Mouse (Mus musculus): ENCODE measurements around the gene Msi2.

The Msi2 gene

GRCm38 (mm10) chr11:88675526-88676353 lies 42.6 kb downstream of the Msi2 start:
- no peak for DNase-seq

DNA sequence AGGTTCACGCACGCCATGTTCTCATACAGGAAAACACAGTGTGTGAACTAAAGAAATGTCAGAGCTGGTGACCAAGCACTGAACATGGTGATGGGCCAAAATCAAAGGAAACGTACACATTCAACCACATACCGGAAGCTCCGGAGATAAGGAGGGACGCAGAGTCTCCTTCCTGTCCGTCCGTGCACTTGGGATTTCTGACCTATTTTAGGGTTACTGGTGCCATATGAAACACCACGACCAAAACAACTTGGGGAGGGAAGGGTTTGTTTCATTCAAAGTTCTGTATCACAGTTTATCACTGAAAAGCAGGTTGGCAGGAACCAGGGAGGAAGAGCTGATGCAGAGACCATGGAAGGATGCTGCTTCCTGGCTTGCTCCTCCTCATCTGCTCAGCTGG lies 44.2 kb downstream of the Msi2 start:
- DNase-seq, result no peak

GRCm38 (mm10) chr11:88670925-88671324 lies 47.4 kb downstream of the Msi2 start:
- no peak for DNase-seq

- DNase-seq, result no peak
Observed at GRCm38 (mm10) chr11:88669106-88669505, 49.2 kb downstream of the Msi2 start.

DNA sequence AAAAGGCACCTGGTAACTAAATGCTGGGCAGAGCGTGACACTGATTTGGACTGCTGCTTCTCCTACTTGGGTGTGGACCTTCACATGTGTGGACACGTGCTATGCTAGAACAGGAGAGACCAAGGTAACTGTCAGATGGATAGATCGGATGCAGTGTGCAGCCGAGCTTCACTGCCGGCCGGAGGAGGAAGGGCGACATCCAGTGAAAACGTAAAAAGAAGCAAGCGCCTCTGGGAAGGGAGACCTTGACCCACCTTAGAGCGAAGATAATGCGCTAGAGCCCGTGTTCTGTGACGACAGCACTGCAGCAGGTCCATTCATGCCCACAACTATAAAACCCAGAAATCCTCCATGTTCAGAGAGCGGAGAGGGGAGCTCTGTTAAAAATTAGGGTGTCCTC lies 50.0 kb downstream of the Msi2 start:
- DNase-seq, result no peak

- no peak for DNase-seq
Observed at GRCm38 (mm10) chr11:88665799-88666198, 52.5 kb downstream of the Msi2 start.

DNA sequence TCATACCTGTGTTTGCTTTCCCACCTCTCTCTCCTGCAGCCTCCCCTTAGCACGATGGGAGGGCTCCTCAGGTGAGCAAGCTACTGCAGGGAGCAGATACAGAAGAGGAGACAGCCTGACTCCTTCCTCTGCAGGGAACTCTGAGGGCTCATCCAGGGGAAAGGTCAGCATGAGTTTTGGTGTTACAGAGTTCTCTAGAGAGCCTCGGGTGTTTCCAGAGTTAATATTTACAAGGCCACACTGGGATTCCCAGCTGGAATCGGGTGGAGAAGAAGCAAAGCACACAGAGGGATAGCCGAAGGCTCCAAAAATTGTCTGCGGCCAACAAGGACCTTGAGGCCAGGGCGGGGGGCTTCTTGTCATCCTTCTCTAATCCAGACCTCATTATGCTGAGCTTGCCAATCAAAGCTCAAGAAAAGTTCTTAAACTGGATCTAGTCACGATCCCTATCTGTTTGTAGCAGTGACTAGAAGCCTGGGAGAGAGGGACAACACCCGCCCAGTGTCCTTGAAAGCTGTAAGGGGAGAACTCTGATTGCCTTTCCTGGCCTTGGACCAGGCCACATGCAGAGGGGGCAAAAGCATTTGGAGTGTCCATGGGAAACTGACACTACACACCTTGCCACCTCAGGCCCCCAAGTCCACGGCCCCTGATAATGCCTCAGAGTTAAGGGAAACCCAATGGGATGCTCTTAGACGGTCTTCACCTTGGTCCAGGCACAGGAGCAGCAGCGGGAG lies 56.7 kb downstream of the Msi2 start:
- peak in 1 of 2 experiments; percentile 12 for DNase-seq

GRCm38 (mm10) chr11:88660404-88660803 lies 57.9 kb downstream of the Msi2 start:
- DNase-seq, result no peak

DNA sequence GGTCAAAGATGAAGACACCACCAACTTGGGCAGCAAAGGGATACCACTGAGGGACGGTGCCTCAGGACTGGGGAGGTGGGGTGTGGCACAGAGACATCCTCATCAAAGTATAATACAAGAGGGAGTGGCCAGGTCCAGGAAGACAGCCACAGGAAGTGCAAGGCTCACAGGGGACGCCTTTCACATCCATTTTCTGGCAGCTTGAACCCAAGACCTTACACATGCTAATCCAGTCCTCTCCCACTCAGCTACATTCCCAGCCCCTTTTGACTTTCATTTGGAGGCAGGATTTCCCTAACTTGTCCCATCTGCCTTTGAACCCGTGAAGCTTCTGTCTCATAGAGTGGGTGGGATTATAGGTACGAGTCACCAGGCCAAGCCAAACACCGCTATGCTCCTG lies 59.4 kb downstream of the Msi2 start:
- no peak for DNase-seq

DNA sequence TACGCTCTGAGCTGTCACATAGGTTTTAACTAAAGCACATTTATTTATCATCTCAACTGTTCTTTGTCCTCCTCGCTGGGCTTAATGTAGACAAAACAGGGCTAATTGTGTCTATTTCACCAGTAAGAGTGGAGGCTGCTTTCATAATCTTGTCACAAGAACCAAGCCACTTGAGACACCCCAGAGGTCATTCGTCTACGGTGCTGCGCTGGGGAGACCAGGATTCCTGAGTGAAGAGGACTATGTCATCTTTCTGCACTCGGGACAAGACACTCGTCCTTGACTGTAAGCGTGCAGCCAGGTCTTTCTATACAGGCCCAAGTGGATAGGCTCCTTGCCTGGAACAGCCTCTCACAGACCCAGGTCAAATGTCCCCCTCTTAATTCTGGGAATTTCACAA lies 62.5 kb downstream of the Msi2 start:
- no peak for DNase-seq

GRCm38 (mm10) chr11:88655214-88655566 lies 63.1 kb downstream of the Msi2 start:
- no peak for DNase-seq

GRCm38 (mm10) chr11:88654391-88655213 lies 63.7 kb downstream of the Msi2 start:
- no peak for DNase-seq

- DNase-seq, result peak; percentile 77 to 87
Observed at GRCm38 (mm10) chr11:88650275-88650674, 68.0 kb downstream of the Msi2 start.

- no peak for DNase-seq
Observed at GRCm38 (mm10) chr11:88649009-88649408, 69.3 kb downstream of the Msi2 start.

- DNase-seq, result no peak
Observed at GRCm38 (mm10) chr11:88648407-88648806, 69.9 kb downstream of the Msi2 start.

DNA sequence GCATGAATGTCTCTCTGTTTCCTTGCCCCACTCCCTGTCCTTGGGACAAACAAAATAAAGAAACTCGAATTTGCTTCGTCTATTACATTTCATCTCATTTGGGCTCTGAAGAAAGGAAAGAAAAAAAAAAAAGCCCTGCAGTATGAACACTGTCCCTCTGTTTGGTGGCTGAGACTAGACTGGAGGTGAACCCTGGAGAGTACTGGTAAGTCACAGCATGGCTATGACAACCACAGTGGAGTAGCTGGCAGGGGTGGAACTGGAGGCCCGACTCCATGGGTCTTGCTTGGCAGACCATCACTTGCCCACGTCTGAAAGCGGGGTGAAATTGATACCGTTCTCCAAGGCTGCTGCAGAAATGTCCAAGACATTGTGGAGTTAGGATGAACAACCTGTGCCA lies 71.8 kb downstream of the Msi2 start:
- no peak for DNase-seq

DNA sequence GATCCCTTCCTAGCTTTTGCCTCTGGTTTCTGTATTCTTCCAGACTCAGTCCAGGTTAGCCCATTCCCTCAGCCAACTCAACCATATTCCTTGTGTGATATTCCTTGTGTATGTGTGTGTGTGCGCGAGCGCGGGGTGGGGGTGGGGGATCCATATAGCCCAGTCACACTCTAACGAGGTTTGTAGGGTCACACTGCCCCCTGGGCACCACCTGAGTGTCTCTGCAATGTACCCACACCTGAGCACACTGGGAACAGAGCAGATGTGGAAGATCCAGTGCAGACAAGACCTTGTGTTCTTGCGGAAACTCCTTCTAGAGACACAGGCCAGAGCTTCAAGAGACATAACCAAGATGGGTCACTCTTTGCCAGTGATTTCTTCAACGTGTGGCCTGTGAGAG lies 72.5 kb downstream of the Msi2 start:
- no peak for DNase-seq

DNA sequence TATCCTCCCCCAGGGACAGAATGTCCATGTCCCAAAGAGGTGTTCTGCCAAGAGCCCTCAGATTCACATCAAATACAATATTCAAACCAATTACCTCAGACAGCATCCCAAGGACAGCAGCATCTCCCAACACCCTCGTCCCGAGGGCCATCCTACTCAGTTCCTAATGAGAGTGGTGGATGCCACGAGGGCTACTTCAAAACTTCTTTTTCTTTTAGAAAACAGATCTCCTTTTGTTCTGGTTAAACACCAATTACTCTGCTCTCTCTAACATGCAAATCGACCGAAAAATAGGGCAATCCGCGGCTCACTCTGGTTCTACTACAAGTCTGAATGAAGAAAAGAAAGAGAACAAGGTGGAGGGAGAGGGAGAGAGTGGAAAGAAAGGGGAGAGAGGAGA lies 73.6 kb downstream of the Msi2 start:
- DNase-seq, result no peak

DNA sequence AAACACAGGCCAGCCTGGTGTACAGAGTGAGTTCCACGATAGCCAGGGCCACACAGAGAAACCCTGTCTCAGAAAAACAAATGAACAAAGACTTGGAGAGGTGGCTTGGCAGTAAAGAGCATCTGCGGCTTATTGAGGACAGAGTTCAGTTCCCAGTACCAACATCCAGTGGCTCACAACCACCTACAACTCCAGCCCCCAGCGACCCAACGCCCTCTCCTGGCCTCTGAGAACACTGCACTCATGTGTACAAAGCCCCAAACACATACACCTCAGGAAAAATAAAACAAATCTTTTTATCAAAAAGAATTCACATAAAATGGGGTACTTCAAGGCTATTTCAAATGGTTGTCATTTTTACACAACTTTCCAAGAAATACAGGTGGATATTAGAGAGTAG lies 78.5 kb downstream of the Msi2 start:
- DNase-seq, result no peak

- DNase-seq, result no peak
Observed at GRCm38 (mm10) chr11:88638936-88639542, 79.3 kb downstream of the Msi2 start.

- DNase-seq, result no peak
Observed at GRCm38 (mm10) chr11:88638254-88638653, 80.1 kb downstream of the Msi2 start.

DNA sequence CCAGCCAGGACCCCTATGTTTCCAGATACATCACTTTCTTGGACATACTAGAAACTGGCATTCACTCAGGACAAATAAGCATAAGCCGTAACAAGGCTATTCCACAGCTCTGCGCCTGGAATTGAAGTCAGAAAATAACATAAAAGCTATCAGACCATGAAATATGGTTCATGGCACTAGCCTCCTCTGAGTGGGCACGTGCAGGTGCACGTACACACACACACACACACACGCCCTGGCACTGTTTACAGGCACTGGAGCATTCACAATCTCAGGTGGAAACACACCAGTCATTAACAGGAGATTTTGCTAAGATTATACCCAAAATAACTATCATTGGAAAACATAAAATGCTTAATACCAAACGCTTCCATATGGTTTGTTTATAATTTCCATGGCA lies 81.4 kb downstream of the Msi2 start:
- DNase-seq, result no peak

DNA sequence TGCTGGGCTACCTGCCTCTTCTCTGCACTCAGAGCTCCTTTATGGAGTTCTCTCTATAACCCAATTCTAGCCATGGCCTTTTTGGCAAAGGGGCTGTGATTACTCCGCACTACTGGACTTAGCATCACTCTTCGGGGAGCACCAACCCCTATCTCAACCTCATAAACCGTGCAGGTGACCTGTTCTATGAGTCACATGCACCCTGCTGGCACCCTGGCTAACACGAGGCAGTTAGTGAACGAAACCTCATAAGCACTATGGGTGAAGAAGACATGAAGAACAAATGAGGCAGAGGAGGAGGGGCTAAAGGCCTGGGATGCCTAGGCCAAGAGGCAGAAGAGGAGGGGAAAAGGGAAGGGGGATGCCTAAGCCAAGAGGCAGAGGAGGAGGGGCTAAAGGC lies 82.0 kb downstream of the Msi2 start:
- no peak for DNase-seq
